Mouse (Mus musculus): ENCODE data around the gene Calcrl. TPM values are rescaled to one million over a fixed set of nuclear protein-coding genes. Genes with fewer than 3 reads are reported as not detected.

Gene Calcrl
- polyA plus RNA-seq, 1 experiment = not detected

GRCm38 (mm10) chr2:84296517-84296916 lies 128.7 kb downstream of the Calcrl start:
- H3K27me3 ChIP-seq (ENCODE audit: control insufficient read depth) = no peaks in the 10 kb centered on the region
- no peaks in the 10 kb centered on the region for H3K36me3 ChIP-seq (ENCODE audit: control insufficient read depth)
- no peaks in the 10 kb centered on the region for H3K4me1 ChIP-seq (ENCODE audit: control insufficient read depth)
- TF ChIP-seq TAL1 (IDR thresholded peaks at IDR 0.05; ENCODE audit: low read length) (no peak), GATA1 (IDR thresholded peaks at IDR 0.05; ENCODE audit: low read length) (no peak)
- no peak overlapping the region for H3K4me3 ChIP-seq (replicated peaks)
- no peaks in the 10 kb centered on the region for H3K9me3 ChIP-seq (ENCODE audit: control insufficient read depth, low read length)

DNA sequence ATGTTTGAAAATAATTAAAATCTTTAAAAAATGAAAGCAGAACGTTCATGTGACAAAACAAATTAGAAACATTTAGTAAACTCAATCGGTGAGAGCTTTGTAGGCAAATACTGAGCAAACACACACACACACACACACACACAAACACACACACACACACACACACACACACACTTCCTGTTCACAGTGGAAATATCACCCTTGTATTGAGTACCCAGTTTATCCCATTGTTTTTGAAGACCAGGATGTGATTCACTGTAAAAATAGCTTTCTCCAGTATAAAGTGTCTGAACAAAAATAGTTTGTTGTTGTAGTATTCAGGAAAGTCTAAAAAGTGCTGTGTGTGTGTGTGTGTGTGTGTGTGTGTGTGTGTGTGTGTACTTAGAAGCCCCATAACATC lies 130.1 kb downstream of the Calcrl start:
- Histone ChIP-seq H3K4me1 (ENCODE audit: control insufficient read depth) (no peaks in the 10 kb centered on the region), H3K9me3 (ENCODE audit: control insufficient read depth, low read length) (no peaks in the 10 kb centered on the region), H3K36me3 (ENCODE audit: control insufficient read depth) (no peaks in the 10 kb centered on the region), H3K4me3 (replicated peaks) (no peak overlapping the region), H3K27me3 (ENCODE audit: control insufficient read depth) (no peaks in the 10 kb centered on the region)
- no peak for TF ChIP-seq TAL1 (IDR thresholded peaks at IDR 0.05; ENCODE audit: low read length)
- TF ChIP-seq GATA1 (IDR thresholded peaks at IDR 0.05; ENCODE audit: low read length) = no peak

DNA sequence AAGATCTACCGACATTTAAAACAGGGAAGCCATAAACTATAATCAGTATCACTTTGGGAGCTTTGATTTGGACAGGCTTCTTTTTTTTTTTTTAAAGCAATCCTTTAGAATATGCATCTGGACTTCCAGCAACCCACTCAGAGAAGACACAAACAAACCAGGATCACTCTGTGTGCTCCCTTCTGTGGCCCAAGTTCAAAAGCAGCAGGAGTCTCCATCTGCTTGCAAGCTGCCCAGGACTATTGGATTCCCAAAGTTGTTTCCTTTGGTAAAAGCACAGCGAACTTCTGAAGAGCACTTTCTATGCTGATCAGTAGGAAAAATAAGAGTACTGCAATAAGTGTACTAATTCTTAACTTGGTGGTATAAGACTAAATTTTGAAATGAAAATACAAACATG lies 130.6 kb downstream of the Calcrl start:
- no peaks in the 10 kb centered on the region for H3K4me1 ChIP-seq (ENCODE audit: control insufficient read depth)
- no peak overlapping the region for H3K4me3 ChIP-seq (replicated peaks)
- H3K9me3 ChIP-seq (ENCODE audit: control insufficient read depth, low read length) = no peaks in the 10 kb centered on the region
- H3K27me3 ChIP-seq (ENCODE audit: control insufficient read depth) = no peaks in the 10 kb centered on the region
- TF ChIP-seq GATA1 (IDR thresholded peaks at IDR 0.05; ENCODE audit: low read length) = no peak
- no peak for TF ChIP-seq TAL1 (IDR thresholded peaks at IDR 0.05; ENCODE audit: low read length)
- H3K36me3 ChIP-seq (ENCODE audit: control insufficient read depth) = no peaks in the 10 kb centered on the region

GRCm38 (mm10) chr2:84292351-84293000 lies 132.7 kb downstream of the Calcrl start:
- H3K36me3 ChIP-seq (ENCODE audit: control insufficient read depth) = no peaks in the 10 kb centered on the region
- H3K4me3 ChIP-seq (replicated peaks) = no peak overlapping the region
- H3K9me3 ChIP-seq (ENCODE audit: control insufficient read depth, low read length) = no peaks in the 10 kb centered on the region
- no peak for TF ChIP-seq TAL1 (IDR thresholded peaks at IDR 0.05; ENCODE audit: low read length)
- no peak for TF ChIP-seq GATA1 (IDR thresholded peaks at IDR 0.05; ENCODE audit: low read length)
- H3K4me1 ChIP-seq (ENCODE audit: control insufficient read depth) = no peaks in the 10 kb centered on the region
- no peaks in the 10 kb centered on the region for H3K27me3 ChIP-seq (ENCODE audit: control insufficient read depth)

DNA sequence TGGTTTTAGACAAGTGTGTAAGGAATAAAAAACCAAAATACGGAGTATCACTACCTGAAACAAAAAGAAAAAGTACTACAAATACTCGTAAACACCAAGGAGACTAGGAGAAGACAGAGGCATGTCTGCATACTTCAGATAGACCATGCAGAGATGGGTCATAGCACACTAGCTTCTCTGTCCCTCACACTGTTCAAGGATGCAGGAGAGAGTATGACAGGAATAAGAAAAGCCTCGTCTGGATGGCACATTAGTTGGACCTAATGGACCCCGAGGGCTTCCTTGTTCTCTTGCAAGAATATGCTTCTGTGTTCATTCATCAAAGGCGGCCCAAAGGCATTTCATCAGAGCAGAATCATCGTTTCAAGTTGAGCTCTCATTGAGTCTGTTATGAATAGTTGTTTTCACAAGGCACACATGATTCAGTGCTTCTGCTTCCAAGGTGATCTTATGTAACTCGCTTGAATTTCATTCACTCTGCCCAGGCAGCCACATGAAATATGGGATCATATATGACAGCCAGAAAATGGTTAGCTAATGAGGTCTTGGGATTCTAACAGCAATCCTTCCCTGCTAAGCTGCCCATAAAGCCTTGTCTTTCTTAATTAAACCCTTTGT lies 136.2 kb downstream of the Calcrl start:
- Histone ChIP-seq H3K27me3 (ENCODE audit: control insufficient read depth) (no peaks in the 10 kb centered on the region), H3K36me3 (ENCODE audit: control insufficient read depth) (no peaks in the 10 kb centered on the region), H3K9me3 (ENCODE audit: control insufficient read depth, low read length) (no peaks in the 10 kb centered on the region), H3K4me1 (ENCODE audit: control insufficient read depth) (no peaks in the 10 kb centered on the region), H3K4me3 (replicated peaks) (no peak overlapping the region)
- no peak for TF ChIP-seq GATA1 (IDR thresholded peaks at IDR 0.05; ENCODE audit: low read length)
- no peak for TF ChIP-seq TAL1 (IDR thresholded peaks at IDR 0.05; ENCODE audit: low read length)

Other genes starting within 250 kb of the Calcrl start
- gene Tfpi, start 51.4 kb upstream of the Calcrl start, polyA plus RNA-seq (2012) = 0.09 TPM in 1 of 2 replicates, not detected in the other
- 0.23 and 0.29 TPM in 2 replicates for gene Ctnnd1, start 225.4 kb upstream of the Calcrl start, polyA plus RNA-seq (2012)
- gene Btbd18, start 233.7 kb upstream of the Calcrl start, polyA plus RNA-seq (2012) = not detected in 2 replicates
- 19.5 and 22.6 TPM in 2 replicates for gene Selenoh, start 245.4 kb upstream of the Calcrl start, polyA plus RNA-seq (2012)